Mouse (Mus musculus) MEL (cell line): ENCODE results near the gene Oasl1. TPM values are rescaled to one million over a fixed set of nuclear protein-coding genes. Genes with fewer than 3 reads are reported as not detected.

Source experiments
- DNase-seq: peaks from one replicate; pipeline ENCODE4 v3.0.0; 2011; ENCODE audit warnings: low read depth, low spot score
- H3K27ac ChIP-seq: 2 replicates; pipeline ENCODE4 v1.5.1; 2012; ENCODE audit warnings: low read depth, mild to moderate bottlenecking, control low read depth, low read length, moderate library complexity; ENCODE audit not compliant: control insufficient read depth
- H3K27me3 ChIP-seq, 2 experiments: fragments of 150-350 bp in 1 of 2; sonication (generic) in 1 of 2; 2 replicates each; pipeline ENCODE4 v1.6.1; 2012; ENCODE audit warnings: low read length in 2 of 2, mild to moderate bottlenecking in 2 of 2, improper control_type of control experiment in 1 of 2, moderate library complexity in 1 of 2; ENCODE audit not compliant: insufficient read depth in 2 of 2, control insufficient read depth in 1 of 2
- H3K36me3 ChIP-seq, 2 experiments: 2 replicates each; pipeline ENCODE4 v1.6.1; 2012 to 2014; ENCODE audit warnings: low read length in 2 of 2, improper control_type of control experiment in 1 of 2, inconsistent platforms in 1 of 2, mild to moderate bottlenecking in 1 of 2; ENCODE audit not compliant: insufficient read depth in 2 of 2, control insufficient read depth in 1 of 2
- H3K4me1 ChIP-seq, 2 experiments: fragments of 150-350 bp in 1 of 2; sonication (generic) in 1 of 2; 2 replicates each; pipeline ENCODE4 v1.6.1; 2012; ENCODE audit warnings: low read length in 2 of 2, improper control_type of control experiment in 1 of 2, mild to moderate bottlenecking in 1 of 2; ENCODE audit not compliant: insufficient read depth in 2 of 2, control insufficient read depth in 1 of 2
- H3K4me3 ChIP-seq, 2 experiments: fragments of 150-350 bp in 1 of 2; sonication (generic) in 1 of 2; 2 replicates each; pipeline ENCODE4 v1.5.1; 2012; ENCODE audit warnings: low read depth in 2 of 2, low read length in 2 of 2, mild to moderate bottlenecking in 2 of 2, moderate library complexity in 2 of 2, control low read depth in 1 of 2, improper control_type of control experiment in 1 of 2; ENCODE audit not compliant: control insufficient read depth in 1 of 2, insufficient read depth in 1 of 2
- H3K79me2 ChIP-seq: 2 replicates; pipeline ENCODE4 v1.6.1; 2012; ENCODE audit warnings: mild to moderate bottlenecking, low read length, moderate library complexity; ENCODE audit not compliant: control insufficient read depth, poor library complexity, insufficient read depth
- H3K9ac ChIP-seq: 2 replicates; pipeline ENCODE4 v1.6.1; 2012; ENCODE audit warnings: low read depth, mild to moderate bottlenecking, control low read depth, low read length, moderate library complexity; ENCODE audit not compliant: control insufficient read depth, poor library complexity, severe bottlenecking
- H3K9me3 ChIP-seq: fragments of 150-350 bp; sonication (generic); replicated peaks from 2 replicates; pipeline ENCODE4 v1.6.1; 2012; ENCODE audit warnings: mild to moderate bottlenecking, low read length, improper control_type of control experiment, moderate library complexity; ENCODE audit not compliant: insufficient read depth
- CHD1 ChIP-seq: IDR thresholded peaks from 2 replicates; pipeline ENCODE4 v1.6.1; 2012; ENCODE audit warnings: low read depth, mild to moderate bottlenecking, inconsistent platforms, low read length, improper control_type of control experiment
- CTCF ChIP-seq, 3 experiments: IDR thresholded peaks in 2 of 3; conservative IDR thresholded peaks in 1 of 3; 2 replicates each; pipeline ENCODE4 v1.5.1; 2011 to 2012; ENCODE audit warnings: low read length in 3 of 3, low read depth in 2 of 3, mild to moderate bottlenecking in 2 of 3, improper control_type of control experiment in 1 of 3, inconsistent platforms in 1 of 3, mixed read lengths in 1 of 3, moderate library complexity in 1 of 3; ENCODE audit not compliant: control insufficient read depth in 1 of 3, insufficient read depth in 1 of 3, poor library complexity in 1 of 3, severe bottlenecking in 1 of 3
- ETS1 ChIP-seq: IDR thresholded peaks from 2 replicates; pipeline ENCODE4 v1.6.1; 2012; ENCODE audit warnings: low read depth, mild to moderate bottlenecking, inconsistent platforms, low read length, improper control_type of control experiment, moderate library complexity
- GATA1 ChIP-seq: IDR thresholded peaks from 2 replicates; pipeline ENCODE4 v1.6.1; 2011; ENCODE audit warnings: low read depth, low read length, improper control_type of control experiment
- KAT2A ChIP-seq: conservative IDR thresholded peaks from 2 replicates; pipeline ENCODE4 v1.6.1; 2012; ENCODE audit warnings: low read depth, low read length, improper control_type of control experiment, inconsistent platforms
- MAX ChIP-seq: IDR thresholded peaks from 2 replicates; pipeline ENCODE4 v1.6.1; 2011; ENCODE audit warnings: low read length, improper control_type of control experiment
- MEF2A ChIP-seq: IDR thresholded peaks from 2 replicates; pipeline ENCODE4 v1.6.1; 2014; ENCODE audit warnings: low read depth, mild to moderate bottlenecking, inconsistent platforms, low read length, improper control_type of control experiment; ENCODE audit not compliant: poor library complexity, insufficient replicate concordance, severe bottlenecking; ENCODE audit errors: extremely low read depth
- MXI1 ChIP-seq: IDR thresholded peaks from 2 replicates; pipeline ENCODE4 v1.6.1; 2011; ENCODE audit warnings: mild to moderate bottlenecking, low read depth, low read length, improper control_type of control experiment
- MYB ChIP-seq: IDR thresholded peaks from 2 replicates; pipeline ENCODE4 v1.6.1; 2011; ENCODE audit warnings: mild to moderate bottlenecking, low read depth, low read length, improper control_type of control experiment
- NRF1 ChIP-seq: IDR thresholded peaks from 2 replicates; pipeline ENCODE4 v1.6.1; 2014; ENCODE audit warnings: low read depth, mild to moderate bottlenecking, inconsistent platforms, low read length, improper control_type of control experiment, moderate library complexity; ENCODE audit not compliant: poor library complexity, insufficient read depth, severe bottlenecking
- POLR2A ChIP-seq, 2 experiments: IDR thresholded peaks; 2 replicates each; pipeline ENCODE4 v1.6.1; 2011 to 2012; ENCODE audit warnings: low read length in 2 of 2, mild to moderate bottlenecking in 2 of 2, control low read depth in 1 of 2, improper control_type of control experiment in 1 of 2, low read depth in 1 of 2, moderate library complexity in 1 of 2; ENCODE audit not compliant: control insufficient read depth in 1 of 2, insufficient read depth in 1 of 2, poor library complexity in 1 of 2
- RAD21 ChIP-seq: IDR thresholded peaks from 2 replicates; pipeline ENCODE4 v1.6.1; 2011; ENCODE audit warnings: mild to moderate bottlenecking, low read depth, low read length, improper control_type of control experiment
- RCOR1 ChIP-seq: IDR thresholded peaks from 2 replicates; pipeline ENCODE4 v1.6.1; 2012; ENCODE audit warnings: low read depth, mild to moderate bottlenecking, inconsistent platforms, low read length, improper control_type of control experiment
- SIN3A ChIP-seq: IDR thresholded peaks from 2 replicates; pipeline ENCODE4 v1.6.1; 2012; ENCODE audit warnings: low read length, improper control_type of control experiment, inconsistent platforms
- TCF12 ChIP-seq: IDR thresholded peaks from 2 replicates; pipeline ENCODE4 v1.6.1; 2014; ENCODE audit warnings: low read depth, mild to moderate bottlenecking, inconsistent platforms, low read length, improper control_type of control experiment, moderate library complexity
- UBTF ChIP-seq: IDR thresholded peaks from 2 replicates; pipeline ENCODE4 v1.6.1; 2012; ENCODE audit warnings: low read depth, mild to moderate bottlenecking, inconsistent platforms, low read length, improper control_type of control experiment, moderate library complexity, borderline replicate concordance; ENCODE audit not compliant: insufficient read depth
- USF1 ChIP-seq: IDR thresholded peaks from 2 replicates; pipeline ENCODE4 v1.6.1; 2014; ENCODE audit warnings: low read depth, mild to moderate bottlenecking, inconsistent platforms, low read length, improper control_type of control experiment, moderate library complexity
- USF2 ChIP-seq, 2 experiments: IDR thresholded peaks; 2 replicates each; pipeline ENCODE4 v1.6.1; 2011 to 2012; ENCODE audit warnings: improper control_type of control experiment in 2 of 2, low read length in 2 of 2, borderline replicate concordance in 1 of 2, inconsistent platforms in 1 of 2, low read depth in 1 of 2, mild to moderate bottlenecking in 1 of 2; ENCODE audit not compliant: insufficient read depth in 1 of 2
- ZNF384 ChIP-seq: IDR thresholded peaks from 2 replicates; pipeline ENCODE4 v1.6.1; 2012; ENCODE audit warnings: low read depth, mild to moderate bottlenecking, inconsistent platforms, low read length, improper control_type of control experiment
- polyA plus RNA-seq, 2 experiments: library from polyadenylated mRNA; stranded (reverse) in 1 of 2; unstranded in 1 of 2; fragments of >175 nt in 1 of 2; fragments of >200 nt in 1 of 2; gene quantifications; 2 replicates each; pipeline versions ENCODE4 v1.2.1 to v1.2.4; 2012; ENCODE audit warnings: low replicate concordance in 2 of 2, low read depth in 1 of 2; ENCODE audit not compliant: insufficient read length in 2 of 2, insufficient read depth in 1 of 2, missing spikeins in 1 of 2
- total RNA-seq: library from RNA; depleted of rRNA; stranded (reverse); fragments of 300-350 nt; gene quantifications from 2 replicates; pipeline ENCODE4 v1.2.3, GENCODE M21; 2012

The Oasl1 gene
- total and polyA plus RNA-seq, 3 experiments, result 8.2 to 33.3 TPM; not detected in 1

- peak overlapping the region; percentile 80 to 99 for H3K4me3 ChIP-seq
- TF ChIP-seq USF1, result peak; percentile 71
- TF ChIP-seq USF2 (IDR thresholded peaks at IDR 0.05; ENCODE audit: borderline replicate concordance in 1 of 2, insufficient read depth in 1 of 2, low read depth in 1 of 2, low read length in 2 of 2), result 0 out of 4 replicates have a peak, but pooled peaks of 1 of the 2 experiments have one; percentile 15
- no peak for TF ChIP-seq RAD21
- H3K27ac ChIP-seq, result no peak overlapping the region
- no peak for DNase-seq
- H3K27me3 ChIP-seq, result no peaks in the 10 kb centered on the region
- no peaks in the 10 kb centered on the region; a peak in 2 of 4 replicates for H3K4me1 ChIP-seq
- peaks cover 6% of the 10 kb centered on the region for H3K79me2 ChIP-seq
- peaks cover 0 to 6% of the 10 kb centered on the region in 2 experiments; a peak in 2 of 4 replicates for H3K36me3 ChIP-seq
- H3K9ac ChIP-seq, result peak overlapping the region; percentile 93
- no peaks in the 10 kb centered on the region for H3K9me3 ChIP-seq
Observed at GRCm38 (mm10) chr5:114942766-114943130, 19.7 kb downstream of the Oasl1 start.

GRCm38 (mm10) chr5:114945072-114945471 lies 22.0 kb downstream of the Oasl1 start:
- DNase-seq, result no peak
- TF ChIP-seq CTCF (IDR thresholded peaks at IDR 0.05 in 2 of 3, conservative IDR thresholded peaks at IDR 0.05 in 1 of 3; ENCODE audit: control insufficient read depth in 1 of 3, insufficient read depth in 1 of 3, low read depth in 2 of 3, low read length in 3 of 3, poor library complexity in 1 of 3, severe bottlenecking in 1 of 3), result no peak
- no peak for TF ChIP-seq MEF2A
- TF ChIP-seq POLR2A (IDR thresholded peaks at IDR 0.05; ENCODE audit: control insufficient read depth in 1 of 2, insufficient read depth in 1 of 2, low read depth in 1 of 2, low read length in 2 of 2, poor library complexity in 1 of 2), result no peak
- no peak for TF ChIP-seq MXI1
- TF ChIP-seq ZNF384, result no peak
- TF ChIP-seq ETS1, result no peak
- no peak for TF ChIP-seq GATA1
- TF ChIP-seq NRF1, result no peak
- no peak for TF ChIP-seq CHD1
- no peak for TF ChIP-seq RCOR1
- no peak for TF ChIP-seq KAT2A
- TF ChIP-seq TCF12, result no peak
- TF ChIP-seq UBTF, result no peak
- no peak for TF ChIP-seq MAX
- no peak for TF ChIP-seq MYB
- no peak for TF ChIP-seq SIN3A
- Histone ChIP-seq H3K9me3 (no peaks in the 10 kb centered on the region), H3K79me2 (peaks cover 6% of the 10 kb centered on the region), H3K4me3 (no peak overlapping the region), H3K4me1 (no peaks in the 10 kb centered on the region; a peak in 2 of 4 replicates), H3K27ac (no peak overlapping the region), H3K36me3 (peaks cover 0 to 6% of the 10 kb centered on the region in 2 experiments; a peak in 2 of 4 replicates), H3K27me3 (no peaks in the 10 kb centered on the region), H3K9ac (no peak overlapping the region)
